Mouse (Mus musculus) brain, embryonic 14.5 days (tissue): Measurements from ENCODE around the gene Aar2.

Experiments
- CTCF ChIP-seq: fragments of 200-500 bp; IDR thresholded peaks from 2 replicates; pipeline ENCODE4 v1.5.1; 2012; ENCODE audit warnings: inconsistent platforms, mild to moderate bottlenecking, moderate library complexity, borderline replicate concordance; ENCODE audit not compliant: insufficient read depth, insufficient read length; ENCODE audit errors: extremely low read depth
- POLR2A ChIP-seq: fragments of 200-500 bp; IDR thresholded peaks from 2 replicates; pipeline ENCODE4 v1.6.1; 2012; ENCODE audit warnings: mild to moderate bottlenecking, inconsistent platforms, borderline replicate concordance; ENCODE audit not compliant: poor library complexity, insufficient read depth, insufficient read length, severe bottlenecking; ENCODE audit errors: extremely low read depth

GRCm38 (mm10) chr2:156563557-156563956 lies 16.2 kb downstream of the Aar2 start:
- no peak for TF ChIP-seq CTCF
- TF ChIP-seq POLR2A = no peak
